In genomic region chr9:49797508-49797820, GRCm38 (mm10) we compare ENCODE assay signal across 9 mouse cellular contexts. TPM values are rescaled to one million over a fixed set of nuclear protein-coding genes. Genes with fewer than 3 reads are reported as not detected.
DNase-seq lines count a peak whose midpoint lies in the region; ATAC-seq and TF ChIP-seq lines count a peak whose summit lies in the region.
"Had no signal": no experiment of that assay in that cellular context is flagged by ENCODE, and none has a peak within 500 bp of the region (broad histone marks: within the 10 kb centered on the region; RNA-seq: fewer than 3 reads in every experiment).

No protein-coding gene starts in this region.

- intact Hi-C loops in left cerebral cortex, postnatal 10 days (cut with DNase I) = loop anchor here (5.0 kb wide), 6 partner anchors 75 to 375 kb away; no protein-coding TSS in a partner anchor

- no peak for TF ChIP-seq CTCF in kidney, adult 2 months (conservative IDR thresholded peaks at IDR 0.05; ENCODE audit: insufficient read depth, insufficient read length, low read depth, low read length)

- H3K4me2 ChIP-seq in hindbrain, embryonic 14.5 days (replicated peaks) = peak overlapping the region; percentile 79
- H3K4me2 ChIP-seq in midbrain, embryonic 14.5 days (ENCODE audit: low read length) = peak overlapping the region; percentile 69

- H3K9me3 ChIP-seq in embryonic facial prominence, embryonic 10.5 days = no peaks in the 10 kb centered on the region
- no peaks in the 10 kb centered on the region for H3K9me3 ChIP-seq in hindbrain, embryonic 14.5 days (ENCODE audit: control insufficient read depth, low read length)
- H3K9me3 ChIP-seq in midbrain, embryonic 14.5 days (ENCODE audit: control insufficient read depth, low read length) = no peaks in the 10 kb centered on the region

- no peak for TF ChIP-seq POLR2A in kidney, adult 2 months (IDR thresholded peaks at IDR 0.05; ENCODE audit: low read depth, low read length)

- H3K4me3 ChIP-seq in kidney, adult 2 months (ENCODE audit: insufficient read depth, low read depth, low read length) = peak overlapping the region; percentile 70
- peak overlapping the region; percentile 77 for H3K4me3 ChIP-seq in embryonic facial prominence, embryonic 10.5 days
- H3K4me3 ChIP-seq in hindbrain, embryonic 14.5 days (replicated peaks; ENCODE audit: low read length) = peak overlapping the region; percentile 99
- H3K4me3 ChIP-seq in midbrain, embryonic 14.5 days (replicated peaks; ENCODE audit: low read depth, low read length) = peak overlapping the region; percentile 94

- no peak for ATAC-seq in hindbrain, embryonic 14.5 days (ENCODE audit: low FRiP score)
- ATAC-seq in midbrain, embryonic 14.5 days (ENCODE audit: low FRiP score, low TSS enrichment) = no peak
- no peak for ATAC-seq in granulocyte monocyte progenitor cell, adult 5-6 weeks (replicated peaks; ENCODE audit: poor library complexity, severe bottlenecking)

- DNase-seq in kidney, adult 2 months = no peak
- no peak for DNase-seq in kidney, adult 11 months
- no peak for DNase-seq in embryonic facial prominence, embryonic 10.5 days (ENCODE audit: low spot score)
- DNase-seq in hindbrain, embryonic 14.5 days (ENCODE audit: low spot score) = no peak
- no peak for DNase-seq in midbrain, embryonic 14.5 days
- DNase-seq in left cerebral cortex, postnatal 10 days (ENCODE audit: extremely low spot score in 1 of 2, low spot score in 2 of 2) = no peak
- DNase-seq in right cerebral cortex, postnatal 14 days = no peak

- peak overlapping the region; percentile 100 for H3K9ac ChIP-seq in hindbrain, embryonic 14.5 days
- H3K9ac ChIP-seq in midbrain, embryonic 14.5 days (replicated peaks; ENCODE audit: low read length) = peak overlapping the region; percentile 98

- no peaks in the 10 kb centered on the region for H3K4me1 ChIP-seq in kidney, adult 2 months (ENCODE audit: control insufficient read depth, insufficient read depth, low read length)
- peaks cover 20% of the 10 kb centered on the region for H3K4me1 ChIP-seq in embryonic facial prominence, embryonic 10.5 days
- peaks cover 41% of the 10 kb centered on the region for H3K4me1 ChIP-seq in hindbrain, embryonic 14.5 days (replicated peaks; ENCODE audit: control insufficient read depth, insufficient read depth, low read length)
- peaks cover 41% of the 10 kb centered on the region for H3K4me1 ChIP-seq in midbrain, embryonic 14.5 days (ENCODE audit: control insufficient read depth, insufficient read depth, low read length)

- no peaks in the 10 kb centered on the region for H3K36me3 ChIP-seq in kidney, adult 2 months (ENCODE audit: control insufficient read depth, insufficient read depth, low read length)
- H3K36me3 ChIP-seq in embryonic facial prominence, embryonic 10.5 days (replicated peaks) = no peaks in the 10 kb centered on the region
- H3K36me3 ChIP-seq in hindbrain, embryonic 14.5 days (replicated peaks; ENCODE audit: control insufficient read depth, insufficient read depth) = peaks cover 4% of the 10 kb centered on the region
- no peaks in the 10 kb centered on the region for H3K36me3 ChIP-seq in midbrain, embryonic 14.5 days (ENCODE audit: control insufficient read depth, insufficient read depth, low read length)

- WGBS in kidney, adult 2 months = under 1% methylated on average over 15 of the region's 15 CpGs
- WGBS in embryonic facial prominence, embryonic 10.5 days = 1% methylated on average over 15 of the region's 15 CpGs
- 1% methylated on average over 13 of the region's 15 CpGs for WGBS in hindbrain, embryonic 14.5 days
- under 1% methylated on average over 15 of the region's 15 CpGs for WGBS in midbrain, embryonic 14.5 days

- H3K27me3 ChIP-seq in kidney, adult 2 months (replicated peaks; ENCODE audit: control insufficient read depth, insufficient read depth, low read length) = no peaks in the 10 kb centered on the region
- H3K27me3 ChIP-seq in embryonic facial prominence, embryonic 10.5 days (replicated peaks; ENCODE audit: low read depth, poor library complexity, severe bottlenecking) = peaks cover 51% of the 10 kb centered on the region
- no peaks in the 10 kb centered on the region for H3K27me3 ChIP-seq in hindbrain, embryonic 14.5 days (ENCODE audit: control insufficient read depth, insufficient read depth, low read length)
- no peaks in the 10 kb centered on the region for H3K27me3 ChIP-seq in midbrain, embryonic 14.5 days (ENCODE audit: control insufficient read depth, insufficient read depth, low read length)
- H3K27me3 ChIP-seq: Patski had no signal

- no peak overlapping the region for H3K27ac ChIP-seq in kidney, adult 2 months (ENCODE audit: insufficient read depth, low read depth, low read length)
- H3K27ac ChIP-seq in embryonic facial prominence, embryonic 10.5 days (replicated peaks) = peak overlapping the region; percentile 85
- H3K27ac ChIP-seq in hindbrain, embryonic 14.5 days = peak overlapping the region; percentile 99
- H3K27ac ChIP-seq in midbrain, embryonic 14.5 days (replicated peaks; ENCODE audit: low read depth, low read length) = peak overlapping the region; percentile 98

RNA-seq across cellular contexts. Expression of gene Ncam1, which starts 1.3 kb away (rescaled TPM):
- polyA plus RNA-seq in kidney, adult 2 months (2012; rRNA removed) = 2.6 and 3.2 TPM in 2 replicates
- polyA plus RNA-seq in embryonic facial prominence, embryonic 10.5 days (2016; fragmentation: Nextera tagmentation; extraction: Ambion mirVana) = 35.2 and 39.1 TPM in 2 replicates
- polyA plus RNA-seq in hindbrain, embryonic 14.5 days (2014; fragmentation: Nextera tagmentation; extraction: Ambion mirVana) = 349 and 373 TPM in 2 replicates
- 389 and 477 TPM in 2 replicates for polyA plus RNA-seq in midbrain, embryonic 14.5 days (2014; fragmentation: Nextera tagmentation; extraction: Ambion mirVana)
- total RNA-seq in granulocyte monocyte progenitor cell, adult 5-6 weeks (2014; fragmentation: Nextera tagmentation) = 4.7 and 12.8 TPM in 2 replicates
- total RNA-seq in granulocyte monocyte progenitor cell, adult 5-6 weeks (2017) = 14.4 and 15.8 TPM in 2 replicates
- total RNA-seq in left cerebral cortex, postnatal 10 days (2021) = 100 to 1,000 TPM; 741 to 808 TPM
